Mouse (Mus musculus): ENCODE results near the gene Nfia.

Nfia gene

GRCm38 (mm10) chr4:98082512-98082911 lies 310.0 kb downstream of the Nfia start:
- DNase-seq = no peak

GRCm38 (mm10) chr4:98085060-98085459 lies 312.5 kb downstream of the Nfia start:
- no peak for DNase-seq

DNA sequence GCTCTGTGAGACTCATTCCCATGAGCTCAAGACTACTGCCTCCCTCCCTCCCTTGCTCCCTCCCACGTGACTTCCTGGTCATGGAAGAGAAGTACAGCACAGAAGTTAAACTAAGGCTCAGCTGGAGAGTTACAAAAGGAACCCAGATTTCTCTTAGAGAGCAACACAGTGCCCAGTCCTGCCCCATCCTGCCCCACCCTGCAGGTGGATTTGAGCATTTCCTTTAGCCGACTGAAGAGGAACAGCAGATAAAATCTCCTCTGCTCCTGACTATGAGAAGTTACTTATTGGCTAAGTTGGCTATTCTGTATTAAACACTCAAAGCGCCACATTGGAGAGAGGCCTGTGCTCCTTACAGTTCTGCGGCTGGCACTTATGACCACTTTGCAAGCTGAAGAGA lies 314.4 kb downstream of the Nfia start:
- DNase-seq = peak; percentile 18 to 35

DNA sequence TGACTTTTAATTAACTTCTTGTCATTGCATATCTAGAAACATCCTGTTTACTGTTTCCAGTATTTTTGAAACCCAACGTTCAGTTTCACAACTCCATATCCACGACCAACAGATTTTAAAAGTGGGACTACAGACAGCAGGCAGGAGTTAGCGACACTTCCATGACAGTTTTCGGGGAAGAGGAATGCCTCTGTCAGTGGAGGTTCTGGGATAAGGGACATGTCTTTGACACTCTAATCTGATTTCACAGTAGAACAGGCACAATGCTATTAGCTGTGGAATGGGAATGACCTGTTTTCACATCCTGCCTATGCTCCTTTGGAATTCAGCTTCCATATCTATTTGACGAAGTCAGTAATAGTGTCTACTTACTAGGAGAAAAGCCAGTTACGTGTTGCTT lies 317.5 kb downstream of the Nfia start:
- no peak for DNase-seq

DNA sequence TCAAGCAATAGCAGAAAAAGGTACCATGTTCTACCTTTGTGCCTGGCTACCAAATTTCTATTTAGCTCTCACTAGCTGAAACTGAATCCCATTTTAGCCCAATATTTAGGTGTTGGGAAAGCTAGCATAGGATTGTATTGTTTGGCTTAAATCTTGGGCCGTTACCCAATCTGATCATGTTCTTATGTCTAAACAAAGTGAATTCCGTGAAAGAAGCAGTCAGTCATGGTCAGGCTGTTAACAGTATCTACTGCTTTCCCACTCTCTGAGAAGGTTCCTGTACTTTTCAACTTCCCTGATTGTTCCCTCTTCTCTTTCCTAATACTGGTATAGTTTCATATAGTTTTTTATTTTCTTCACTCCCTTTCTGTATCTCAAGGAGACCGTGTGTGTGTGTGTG lies 318.1 kb downstream of the Nfia start:
- DNase-seq = no peak

GRCm38 (mm10) chr4:98091368-98091827 lies 318.9 kb downstream of the Nfia start:
- peak; percentile 46 to 61 for DNase-seq

DNA sequence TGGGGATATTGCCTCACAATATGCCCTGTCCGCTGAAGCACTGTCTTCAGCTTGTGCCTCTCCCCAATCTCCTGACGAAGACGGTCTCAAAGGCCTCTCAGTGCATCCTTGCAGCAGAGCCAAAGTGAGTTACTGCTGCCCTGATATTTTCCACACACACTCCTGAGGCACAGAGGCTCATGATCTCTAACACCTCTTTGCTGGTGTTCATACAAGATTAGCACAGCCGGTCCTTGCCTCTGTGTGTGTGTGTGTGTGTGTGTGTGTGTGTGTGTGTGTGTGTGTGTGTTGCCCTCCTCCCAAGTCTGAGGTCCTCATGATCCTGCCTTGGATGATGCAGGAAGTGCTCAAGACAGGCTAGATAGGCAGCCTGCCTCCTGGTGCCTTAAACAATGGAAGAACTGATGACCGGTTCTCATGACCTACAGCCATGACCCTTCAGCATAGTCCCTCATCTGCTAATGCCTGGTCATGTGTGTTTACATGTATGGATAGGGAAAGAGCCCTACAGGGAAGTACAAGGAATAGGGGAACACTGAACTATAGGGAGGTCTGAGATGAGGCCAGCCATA lies 319.5 kb downstream of the Nfia start:
- no peak for DNase-seq

DNA sequence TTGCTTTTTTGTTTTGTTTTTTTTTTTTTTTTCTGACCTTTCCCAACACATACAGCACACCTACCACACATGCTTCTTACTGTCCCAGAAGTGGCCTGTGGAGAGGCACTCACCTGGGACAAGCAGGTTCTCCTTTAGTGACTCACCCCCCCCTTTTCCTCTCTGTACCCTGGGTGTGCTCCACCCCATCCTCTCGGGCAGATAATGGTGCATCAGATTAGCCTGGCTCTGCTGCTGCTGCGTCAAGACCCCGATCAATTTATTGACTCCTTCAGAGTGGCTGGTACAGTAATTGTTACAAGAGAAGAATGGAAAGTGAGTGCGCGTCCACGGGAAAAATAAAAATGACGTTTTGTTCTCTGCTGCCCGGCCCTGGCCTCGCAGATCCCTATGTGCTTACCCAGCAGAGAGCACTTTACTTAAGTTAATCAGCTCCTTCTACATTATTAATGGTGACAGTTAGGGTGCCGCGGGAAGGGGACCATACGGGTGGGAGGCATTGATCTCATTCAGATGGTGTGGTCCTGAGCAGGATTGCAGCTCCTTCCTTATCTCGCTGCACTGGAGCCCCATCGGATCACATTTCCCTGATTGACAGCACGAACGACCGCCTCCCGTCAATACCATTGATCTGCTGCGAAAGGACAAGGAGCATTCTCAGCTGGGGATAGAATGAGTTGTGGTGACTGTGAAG lies 321.7 kb downstream of the Nfia start:
- DNase-seq = no peak

DNA sequence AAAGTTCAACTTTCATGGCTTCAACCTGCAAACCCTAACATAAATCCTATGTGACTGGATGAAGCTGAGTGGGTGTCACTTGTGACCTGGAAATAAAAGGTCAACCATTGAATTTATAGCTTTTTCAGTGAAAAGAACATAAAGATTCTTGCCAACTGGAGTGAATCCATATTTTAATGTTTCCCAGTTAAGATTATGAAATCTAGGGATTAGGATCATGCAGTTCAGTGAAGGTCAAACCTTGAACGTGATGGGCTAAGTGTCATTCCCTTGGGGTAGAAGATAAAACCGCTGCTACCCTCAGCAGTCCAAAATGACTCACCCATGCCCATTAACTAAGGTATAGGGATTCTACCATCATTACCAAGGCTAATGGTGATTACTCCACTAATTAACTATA lies 322.5 kb downstream of the Nfia start:
- DNase-seq = no peak

DNA sequence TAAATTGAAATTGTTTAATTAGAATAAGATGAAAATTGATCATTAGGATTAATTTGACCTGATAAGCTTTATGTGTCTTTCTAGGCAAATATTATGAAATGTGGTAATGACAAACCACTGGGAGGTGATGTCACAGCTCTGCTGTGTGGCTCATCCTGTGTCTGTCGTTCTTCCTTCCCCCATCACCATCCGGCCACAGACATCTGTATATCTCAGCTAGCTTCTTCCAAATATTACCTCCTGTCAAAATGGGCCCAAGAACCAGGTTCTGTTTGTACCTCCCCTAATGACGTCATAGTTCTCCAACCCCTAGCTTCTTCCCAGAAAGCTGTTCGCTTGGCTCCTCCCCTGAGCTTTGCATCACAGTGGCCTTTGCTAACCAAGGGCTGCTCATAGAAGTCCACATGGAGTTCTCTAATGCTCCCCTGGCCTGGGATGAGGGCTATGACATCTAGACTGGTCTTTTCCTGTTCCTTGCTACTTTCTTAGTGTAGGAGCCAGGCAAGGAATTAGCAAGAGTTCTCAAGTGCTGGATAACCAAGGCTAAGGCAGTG lies 324.6 kb downstream of the Nfia start:
- DNase-seq = no peak

GRCm38 (mm10) chr4:98098663-98099062 lies 326.1 kb downstream of the Nfia start:
- DNase-seq = no peak

GRCm38 (mm10) chr4:98099433-98099832 lies 326.9 kb downstream of the Nfia start:
- DNase-seq = no peak

GRCm38 (mm10) chr4:98101153-98102096 lies 328.9 kb downstream of the Nfia start:
- peak; percentile 29 to 43 for DNase-seq

DNA sequence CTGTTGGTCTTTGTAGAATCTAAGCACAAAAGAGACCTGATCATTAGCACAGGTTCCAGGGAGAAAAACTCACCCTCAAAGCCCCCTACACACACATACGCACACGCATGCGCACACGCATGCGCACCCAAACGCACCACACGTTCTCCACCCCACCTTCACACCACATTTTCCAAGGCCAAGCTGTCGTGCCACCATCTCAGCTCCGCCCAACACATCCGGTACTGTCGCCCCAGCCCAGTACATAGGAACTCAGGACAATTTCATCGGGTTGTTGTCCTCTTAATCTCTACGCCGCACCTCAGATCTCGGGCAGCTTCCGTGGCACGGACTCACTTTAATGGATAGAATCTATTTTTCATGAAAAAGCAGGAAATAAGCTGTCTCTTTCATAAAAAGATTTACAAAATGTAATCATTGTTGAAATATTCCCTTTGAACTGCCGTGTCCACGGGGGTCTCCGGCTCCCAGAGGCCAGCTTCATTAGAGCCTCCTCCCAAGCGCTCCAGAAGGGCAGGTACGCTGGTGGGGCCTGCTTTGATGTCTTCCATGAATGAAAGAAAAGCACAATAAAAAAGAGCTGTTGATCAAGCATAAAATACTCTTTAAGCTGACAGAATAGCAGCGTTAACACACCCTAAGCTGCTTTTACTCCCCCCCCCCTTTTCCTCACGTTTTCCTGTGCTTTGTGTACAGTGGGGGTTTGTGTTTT lies 330.2 kb downstream of the Nfia start:
- no peak for DNase-seq

GRCm38 (mm10) chr4:98103337-98103666 lies 330.8 kb downstream of the Nfia start:
- DNase-seq = no peak

GRCm38 (mm10) chr4:98104161-98104560 lies 331.6 kb downstream of the Nfia start:
- peak; percentile 28 to 36 for DNase-seq

GRCm38 (mm10) chr4:98104911-98105702 lies 332.6 kb downstream of the Nfia start:
- DNase-seq = no peak

- DNase-seq = peak; percentile 70 to 79
These were observed 333.4 kb downstream of the Nfia start for GRCm38 (mm10) chr4:98105971-98106370.

- no peak for DNase-seq
These were observed 334.0 kb downstream of the Nfia start for GRCm38 (mm10) chr4:98106445-98107092.

DNA sequence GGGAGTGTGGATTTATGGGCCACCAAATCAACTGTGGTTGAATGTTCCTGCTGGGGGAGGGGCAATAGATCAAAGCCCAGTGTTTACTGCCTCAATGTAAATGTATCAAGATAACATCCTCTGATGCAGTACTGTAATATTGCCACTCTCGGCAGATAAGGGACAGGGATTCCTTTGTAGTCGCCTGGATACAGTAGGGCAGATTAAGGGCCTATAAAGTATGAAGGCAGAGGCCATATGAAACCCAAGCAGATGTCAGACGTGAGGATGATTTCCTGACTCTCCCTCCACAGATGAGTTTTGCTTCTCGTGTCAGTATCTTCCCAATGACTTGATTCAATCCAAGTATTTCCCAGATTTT lies 334.5 kb downstream of the Nfia start:
- DNase-seq = no peak

GRCm38 (mm10) chr4:98107936-98108675 lies 335.6 kb downstream of the Nfia start:
- DNase-seq = no peak
